Mouse (Mus musculus) heart, embryonic 10.5 days (tissue): ENCODE measurements at regions not wholly inside any gene's neighbourhood (a gene's known extent, or its start where the extent isn't known, plus 50 kb on each side); places are given as distances from the start of the nearest gene placed in this dataset.
"Not testable (repeated sequence)": the region's sequence is repeated elsewhere in the genome, so short reads cannot be mapped to it uniquely, and the experiment has no call there.

Experiments used
- DNase-seq: peaks from one replicate; pipeline ENCODE4 v3.0.0-alpha.2; 2017; ENCODE audit warnings: low spot score
- H3K27ac ChIP-seq: fragments of 300-500 bp; sonication (generic); 2 replicates; pipeline ENCODE4 v1.5.1; 2016; ENCODE audit warnings: mild to moderate bottlenecking
- H3K27me3 ChIP-seq: fragments of 300-500 bp; sonication (generic); 2 replicates; pipeline ENCODE4 v1.6.1; 2016; ENCODE audit warnings: mild to moderate bottlenecking; ENCODE audit not compliant: poor library complexity, insufficient read depth, severe bottlenecking
- H3K36me3 ChIP-seq: fragments of 300-500 bp; sonication (generic); 2 replicates; pipeline ENCODE4 v1.6.1; 2016; ENCODE audit warnings: mild to moderate bottlenecking, moderate library complexity
- H3K4me1 ChIP-seq: fragments of 300-500 bp; sonication (generic); 2 replicates; pipeline ENCODE4 v1.6.1; 2016; ENCODE audit warnings: mild to moderate bottlenecking
- H3K4me3 ChIP-seq: fragments of 300-500 bp; sonication (generic); 2 replicates; pipeline ENCODE4 v1.5.1; 2016; ENCODE audit warnings: mild to moderate bottlenecking, moderate library complexity
- H3K9me3 ChIP-seq: fragments of 300-500 bp; sonication (generic); 2 replicates; pipeline ENCODE4 v1.6.1; 2016; ENCODE audit warnings: mild to moderate bottlenecking, moderate library complexity
- WGBS: fragments of 180-500 bp; shearing (Covaris S2); methylation state at CpG from one replicate; pipeline ENCODE4 v1.1.7; 2016; 5-methylcytosine and 5-hydroxymethylcytosine counted together

DNA sequence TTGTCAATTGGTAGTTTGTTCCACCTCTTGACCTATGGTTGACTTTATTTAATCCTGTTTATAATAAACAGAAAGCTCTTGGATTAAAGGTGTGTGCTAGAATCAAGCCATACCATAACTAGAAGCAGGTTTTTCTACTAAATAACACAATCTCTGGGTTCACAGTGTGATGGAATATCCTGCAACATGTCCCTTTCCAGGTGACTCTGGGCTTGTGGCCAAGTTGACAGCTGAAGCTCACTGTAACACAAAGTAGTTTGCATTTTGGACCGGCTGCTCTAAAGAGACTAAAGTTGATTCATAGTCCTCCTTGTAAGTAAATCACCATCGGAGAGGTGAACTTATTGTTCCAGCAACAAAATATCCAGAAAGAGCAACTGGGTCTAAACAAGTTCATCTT is 149.3 kb upstream of the Kctd3 start:
- 90% methylated on average over 2 of the region's 2 CpGs for WGBS
- H3K9me3 ChIP-seq = no peaks in the 10 kb centered on the region
- H3K36me3 ChIP-seq = no peaks in the 10 kb centered on the region
- H3K4me3 ChIP-seq = no peak overlapping the region
- H3K4me1 ChIP-seq = peaks cover 7% of the 10 kb centered on the region
- no peaks in the 10 kb centered on the region for H3K27me3 ChIP-seq
- H3K27ac ChIP-seq = no peak overlapping the region
- DNase-seq = no peak

DNA sequence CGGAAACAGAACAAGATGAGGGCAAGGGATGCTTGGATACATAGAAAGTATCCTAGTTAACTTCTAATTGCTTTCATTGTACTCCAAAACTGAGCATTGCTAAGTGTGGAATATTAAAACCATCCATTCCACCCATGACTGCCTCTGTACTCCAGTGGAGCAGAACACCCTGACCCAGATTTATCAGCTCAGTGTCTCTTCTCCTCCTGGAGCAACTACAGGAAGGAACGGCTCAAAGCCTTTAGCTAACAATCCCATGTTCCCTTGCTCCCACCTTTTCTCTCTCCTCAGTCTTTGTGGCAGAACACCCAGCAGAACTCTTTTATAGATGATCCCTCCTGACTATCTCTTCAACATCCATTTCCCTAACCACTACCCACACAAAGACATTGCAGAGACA is 146.7 kb upstream of the Kctd3 start:
- 90% methylated on average over 2 of the region's 2 CpGs for WGBS
- DNase-seq = no peak
- H3K27ac ChIP-seq = no peak overlapping the region
- H3K4me3 ChIP-seq = no peak overlapping the region
- H3K4me1 ChIP-seq = peaks cover 13% of the 10 kb centered on the region
- no peaks in the 10 kb centered on the region for H3K27me3 ChIP-seq
- H3K36me3 ChIP-seq = no peaks in the 10 kb centered on the region
- H3K9me3 ChIP-seq = no peaks in the 10 kb centered on the region

DNA sequence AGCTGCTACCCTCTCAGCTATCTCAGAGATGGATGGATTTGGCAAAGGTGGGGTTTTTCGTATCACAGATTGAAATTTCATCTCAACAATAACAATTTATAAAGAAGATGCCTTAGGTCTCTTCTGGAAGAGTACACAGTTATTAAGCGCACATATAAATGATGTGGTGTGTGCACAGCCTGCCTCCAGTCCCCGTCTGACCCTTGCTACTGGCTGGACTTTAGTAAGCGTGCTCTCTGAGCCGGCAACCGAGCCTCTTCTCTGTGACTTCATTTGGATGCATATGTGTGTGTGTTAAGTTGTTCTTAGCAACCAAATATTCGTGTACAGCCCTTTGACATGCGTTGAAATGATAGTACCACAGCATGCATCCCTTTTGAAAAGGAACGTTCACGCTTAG is 145.5 kb upstream of the Kctd3 start:
- no peak overlapping the region for H3K4me3 ChIP-seq
- no peak overlapping the region for H3K27ac ChIP-seq
- H3K27me3 ChIP-seq = no peaks in the 10 kb centered on the region
- no peaks in the 10 kb centered on the region for H3K36me3 ChIP-seq
- no peak for DNase-seq
- H3K4me1 ChIP-seq = peaks cover 13% of the 10 kb centered on the region
- 83% methylated on average over 10 of the region's 10 CpGs for WGBS
- no peaks in the 10 kb centered on the region for H3K9me3 ChIP-seq

DNA sequence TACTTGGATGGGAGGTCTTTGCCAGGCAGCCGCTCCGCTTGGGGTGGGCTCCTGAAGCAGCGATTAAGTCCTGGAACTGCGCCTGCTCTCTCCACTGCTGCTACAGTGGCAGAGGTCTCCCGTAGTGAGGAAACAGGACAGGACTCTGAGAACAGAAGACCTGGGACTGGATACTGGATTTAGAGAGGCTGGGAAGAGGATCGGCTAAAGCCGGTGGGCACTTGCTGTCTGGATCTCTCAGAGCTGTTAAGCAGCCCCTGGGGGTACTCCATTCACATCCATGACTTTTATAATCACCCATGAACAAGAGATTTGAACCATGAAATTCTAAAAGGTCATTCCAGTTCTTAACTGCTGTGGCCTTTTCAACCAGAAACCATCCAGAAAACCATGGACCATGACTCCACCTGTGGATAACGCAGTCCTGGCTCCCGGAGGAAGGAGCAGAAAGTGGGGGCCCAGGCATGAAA is 135.4 kb upstream of the Kctd3 start:
- no peak overlapping the region for H3K4me3 ChIP-seq
- no peaks in the 10 kb centered on the region for H3K4me1 ChIP-seq
- no peak for DNase-seq
- H3K9me3 ChIP-seq = no peaks in the 10 kb centered on the region
- H3K27me3 ChIP-seq = no peaks in the 10 kb centered on the region
- no peaks in the 10 kb centered on the region for H3K36me3 ChIP-seq
- H3K27ac ChIP-seq = no peak overlapping the region
- 70% methylated on average over 9 of the region's 9 CpGs for WGBS

DNA sequence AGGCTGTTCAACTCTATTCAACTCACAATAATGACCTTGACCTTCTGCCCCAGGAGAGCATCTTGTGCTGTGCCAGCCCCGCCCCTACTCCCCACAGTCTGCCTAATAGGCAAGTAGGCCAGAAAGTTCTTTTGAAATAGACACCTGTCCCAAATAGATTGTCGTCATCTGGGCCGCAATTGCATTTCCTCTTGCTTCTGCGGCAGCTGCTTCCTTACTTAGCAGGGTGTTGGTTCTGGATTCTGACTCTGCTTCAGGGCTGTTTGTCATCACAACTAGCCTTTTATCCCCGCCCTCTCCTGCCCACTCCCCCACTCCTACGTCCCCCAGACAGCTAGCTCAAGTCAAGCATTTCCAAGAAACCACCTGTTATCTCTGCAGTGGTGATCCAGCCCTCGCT is 134.9 kb upstream of the Kctd3 start:
- Histone ChIP-seq H3K4me1 (no peaks in the 10 kb centered on the region), H3K36me3 (no peaks in the 10 kb centered on the region), H3K9me3 (no peaks in the 10 kb centered on the region), H3K27me3 (no peaks in the 10 kb centered on the region), H3K4me3 (no peak overlapping the region), H3K27ac (no peak overlapping the region)
- WGBS = 66% methylated on average over 7 of the region's 7 CpGs
- DNase-seq = no peak

DNA sequence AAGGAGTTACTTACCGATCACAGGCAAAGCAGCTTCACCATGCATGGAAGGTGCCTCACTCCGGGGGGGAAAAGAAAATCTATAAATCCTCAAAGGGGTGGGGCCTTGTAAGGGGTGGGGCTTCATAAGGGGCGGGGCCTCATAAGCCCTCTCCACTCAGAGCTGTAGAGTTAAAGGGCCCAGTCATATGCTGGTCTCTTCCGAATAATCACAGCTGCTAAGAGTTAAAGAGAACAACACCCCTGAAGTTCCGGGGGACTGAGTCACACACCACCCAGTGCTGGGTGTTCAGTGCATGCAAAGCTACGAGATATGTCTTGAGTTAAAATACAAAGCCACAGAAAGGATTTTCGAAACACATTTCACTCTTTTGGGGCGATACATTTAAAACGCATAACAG is 134.1 kb upstream of the Kctd3 start:
- 87% methylated on average over 9 of the region's 9 CpGs for WGBS
- no peaks in the 10 kb centered on the region for H3K9me3 ChIP-seq
- H3K36me3 ChIP-seq = no peaks in the 10 kb centered on the region
- no peaks in the 10 kb centered on the region for H3K4me1 ChIP-seq
- no peak for DNase-seq
- H3K27ac ChIP-seq = no peak overlapping the region
- H3K27me3 ChIP-seq = no peaks in the 10 kb centered on the region
- no peak overlapping the region for H3K4me3 ChIP-seq

DNA sequence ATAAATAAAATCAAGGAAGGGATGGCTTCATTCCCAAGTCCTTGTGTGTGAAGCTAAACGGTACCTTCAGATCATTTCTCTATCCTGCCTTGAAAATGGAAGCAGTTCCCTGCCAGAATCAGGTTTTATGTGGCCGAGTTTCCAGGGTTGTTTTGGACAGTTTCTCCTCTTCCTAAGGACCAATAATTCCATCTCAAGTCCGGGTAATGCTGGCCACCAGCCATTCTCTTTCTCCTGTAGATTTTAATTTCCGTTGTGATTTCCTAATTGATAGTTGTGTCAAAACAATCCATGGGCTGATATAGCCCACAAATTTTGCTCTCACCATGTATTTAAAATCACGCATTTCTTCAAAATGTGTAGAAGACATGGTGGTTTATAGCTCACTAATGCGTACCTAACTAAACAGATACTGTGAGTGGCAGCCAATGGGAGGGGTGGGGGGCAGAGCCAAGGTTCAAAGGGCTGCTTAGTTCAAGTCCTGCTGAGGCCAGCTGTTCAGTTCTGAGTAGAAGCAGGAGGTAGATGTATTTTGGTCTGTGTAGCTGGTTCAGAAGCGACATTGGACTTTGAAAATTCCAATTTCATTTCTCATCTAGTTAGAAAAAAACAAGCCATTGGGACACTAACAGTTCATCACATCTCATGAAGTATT is 129.2 kb upstream of the Kctd3 start:
- DNase-seq = no peak
- H3K4me1 ChIP-seq = peaks cover 3% of the 10 kb centered on the region; the same call in 1 of the 2 replicates
- H3K36me3 ChIP-seq = no peaks in the 10 kb centered on the region
- H3K27ac ChIP-seq = no peak overlapping the region
- no peak overlapping the region for H3K4me3 ChIP-seq
- WGBS = 80% methylated on average over 7 of the region's 7 CpGs
- no peaks in the 10 kb centered on the region for H3K27me3 ChIP-seq
- no peaks in the 10 kb centered on the region for H3K9me3 ChIP-seq

DNA sequence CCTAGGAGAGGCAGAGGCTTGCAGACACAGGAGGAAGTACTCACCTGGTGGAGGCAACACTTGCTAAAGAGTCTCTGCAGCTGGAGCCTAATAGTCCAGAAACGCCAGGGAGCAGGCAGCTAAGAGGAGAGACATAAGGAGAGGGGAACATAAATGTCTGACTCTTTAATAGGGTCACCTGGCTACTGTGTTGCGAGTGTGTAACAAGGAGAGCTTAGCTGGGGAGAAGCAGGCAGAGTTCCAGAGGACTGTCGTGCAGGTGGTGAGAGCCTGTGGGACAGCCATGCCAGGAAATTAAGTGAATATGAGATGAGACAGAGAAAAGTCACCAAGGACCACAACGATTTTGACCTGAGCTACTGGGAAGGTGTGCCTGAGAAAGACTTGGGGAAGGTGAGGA is 128.2 kb upstream of the Kctd3 start:
- no peak overlapping the region for H3K4me3 ChIP-seq
- WGBS = 76% methylated on average over 4 of the region's 4 CpGs
- DNase-seq = no peak
- H3K27me3 ChIP-seq = no peaks in the 10 kb centered on the region
- no peaks in the 10 kb centered on the region for H3K9me3 ChIP-seq
- no peak overlapping the region for H3K27ac ChIP-seq
- H3K4me1 ChIP-seq = peaks cover 3% of the 10 kb centered on the region; the same call in 1 of the 2 replicates
- no peaks in the 10 kb centered on the region for H3K36me3 ChIP-seq

DNA sequence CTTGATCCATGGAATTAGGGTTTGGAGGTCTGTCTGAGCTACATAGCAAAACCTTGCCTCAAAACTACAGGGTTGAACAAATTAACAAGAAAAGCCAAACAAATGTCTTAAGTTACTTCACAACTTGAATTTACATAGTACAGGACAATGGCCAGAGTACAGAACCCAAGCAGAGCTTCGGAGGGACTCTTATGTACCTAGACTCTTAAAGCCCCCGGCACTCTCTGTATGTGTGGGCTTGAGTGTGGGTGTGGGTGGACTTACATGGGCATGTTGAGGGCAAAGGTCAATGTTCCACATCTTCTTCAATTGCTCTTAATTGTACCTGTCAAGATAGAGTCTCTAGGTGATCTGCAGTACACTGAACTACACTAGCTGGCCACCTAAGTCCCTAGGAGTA is 121.1 kb upstream of the Kctd3 start:
- no peak overlapping the region for H3K27ac ChIP-seq
- no peaks in the 10 kb centered on the region for H3K36me3 ChIP-seq
- 88% methylated on average over 2 of the region's 2 CpGs for WGBS

DNA sequence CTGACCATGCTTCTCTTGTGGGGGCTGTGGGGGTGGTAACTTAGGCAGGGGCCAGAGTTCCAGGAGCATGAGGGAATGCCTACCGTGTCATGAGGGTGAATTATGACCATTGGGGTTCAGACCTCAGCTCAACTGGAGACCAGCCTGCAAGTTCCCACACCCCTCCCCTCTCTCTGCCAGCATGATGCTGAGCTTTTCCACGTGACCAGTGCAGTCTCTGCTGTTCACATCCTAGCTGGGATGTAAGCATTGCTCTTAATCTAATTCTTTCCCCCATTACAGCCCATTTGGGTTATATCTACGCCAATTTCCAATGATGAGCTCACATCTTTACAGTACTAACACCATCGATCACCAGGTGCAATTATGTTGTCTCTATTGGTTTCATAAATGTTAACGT is 120.6 kb upstream of the Kctd3 start:
- H3K36me3 ChIP-seq, H3K27me3 ChIP-seq, H3K27ac ChIP-seq, H3K9me3 ChIP-seq, DNase-seq, H3K4me3 ChIP-seq, H3K4me1 ChIP-seq: not testable (repeated sequence)
- WGBS = 82% methylated on average over 5 of the region's 5 CpGs

More for the DNA sequence above, 121.1 kb upstream of the Kctd3 start:
- Histone ChIP-seq H3K4me1 (no peaks in the 10 kb centered on the region), H3K27me3 (no peaks in the 10 kb centered on the region), H3K4me3 (no peak overlapping the region), H3K9me3 (no peaks in the 10 kb centered on the region)
- no peak for DNase-seq

DNA sequence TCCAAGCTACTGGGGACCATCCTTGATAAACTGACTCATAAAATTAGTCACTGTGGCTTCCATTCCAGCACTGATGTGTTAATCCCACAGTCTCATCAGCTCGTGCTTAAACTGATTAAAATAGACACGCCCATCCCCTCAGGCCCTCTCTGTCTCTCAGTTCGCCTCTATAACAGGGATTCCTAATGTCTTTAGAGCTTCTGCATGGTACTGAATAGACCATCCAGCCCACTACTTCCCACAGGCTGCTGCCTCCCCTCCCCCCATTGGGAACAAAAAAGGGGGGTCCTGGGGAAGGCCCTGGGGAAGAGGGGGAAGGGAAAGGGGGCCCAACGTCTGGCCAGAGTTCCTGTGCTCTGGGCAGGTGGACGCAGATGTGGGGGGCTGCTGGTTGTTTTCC is 119.7 kb upstream of the Kctd3 start:
- Histone ChIP-seq H3K9me3 (no peaks in the 10 kb centered on the region), H3K4me1 (no peaks in the 10 kb centered on the region), H3K27me3 (no peaks in the 10 kb centered on the region), H3K36me3 (no peaks in the 10 kb centered on the region), H3K4me3 (no peak overlapping the region), H3K27ac (no peak overlapping the region)
- 54% methylated on average over 5 of the region's 5 CpGs for WGBS
- no peak for DNase-seq

DNA sequence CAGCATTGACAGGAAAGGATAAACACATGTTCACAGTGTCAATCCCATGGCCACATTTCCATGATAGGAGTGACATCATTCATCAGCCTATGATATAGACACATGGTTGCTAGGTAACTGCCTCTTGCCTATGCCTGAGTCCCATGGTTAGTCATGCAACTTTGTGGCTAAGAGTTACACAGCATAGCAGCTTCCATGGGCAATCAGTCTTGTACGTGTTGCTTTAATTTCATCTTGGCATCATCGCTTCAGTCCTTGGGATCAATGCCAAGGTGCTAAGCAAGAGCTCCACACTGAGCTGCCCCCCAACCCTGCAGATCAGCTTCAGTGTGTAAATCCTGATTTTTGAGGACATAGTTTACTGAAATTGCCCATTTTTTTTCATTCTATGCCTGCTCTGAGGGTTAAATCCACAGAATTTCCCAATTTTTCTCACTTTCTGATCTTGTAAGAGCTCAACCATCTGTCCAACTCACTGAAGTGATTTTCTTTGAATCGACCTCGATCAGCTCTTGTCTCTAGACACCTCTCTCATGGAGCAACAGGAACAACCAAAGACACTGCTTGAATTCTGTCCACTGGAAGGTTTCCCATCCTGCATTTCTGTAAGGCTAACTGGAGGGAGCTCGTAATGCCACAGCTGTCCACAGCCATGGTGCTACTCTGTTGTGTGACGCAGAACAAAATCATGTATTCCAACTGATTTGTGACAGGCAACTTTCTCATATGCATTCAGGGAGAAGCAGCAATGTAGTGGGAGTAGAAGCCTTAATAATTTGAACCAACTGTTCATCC is 112.5 kb upstream of the Kctd3 start:
- WGBS = 86% methylated on average over 6 of the region's 6 CpGs

DNA sequence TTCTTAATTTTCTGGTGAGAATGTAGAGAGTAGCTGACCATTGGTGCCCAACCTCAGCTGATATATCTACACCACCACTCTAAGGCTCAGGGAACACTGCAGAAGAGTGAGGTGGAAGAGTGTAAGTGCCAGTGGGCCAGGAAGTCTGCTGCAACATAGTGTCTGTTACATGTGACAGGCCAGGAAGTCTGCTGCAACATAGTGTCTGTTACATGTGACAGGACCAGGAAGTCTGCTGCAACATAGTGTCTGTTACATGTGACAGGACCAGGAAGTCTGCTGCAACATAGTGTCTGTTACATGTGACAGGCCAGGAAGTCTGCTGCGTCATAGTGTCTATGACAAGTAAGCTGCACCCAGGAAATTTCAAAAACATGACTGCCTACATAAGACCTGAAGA is 111.4 kb upstream of the Kctd3 start:
- H3K27ac ChIP-seq, H3K4me1 ChIP-seq, H3K4me3 ChIP-seq, H3K36me3 ChIP-seq, H3K9me3 ChIP-seq, DNase-seq, H3K27me3 ChIP-seq: not testable (repeated sequence)
- WGBS = 79% methylated on average over 1 of the region's 1 CpGs

More for the DNA sequence above, 112.5 kb upstream of the Kctd3 start:
- Histone ChIP-seq H3K9me3 (no peaks in the 10 kb centered on the region), H3K4me1 (no peaks in the 10 kb centered on the region), H3K27ac (no peak overlapping the region), H3K4me3 (no peak overlapping the region), H3K27me3 (no peaks in the 10 kb centered on the region), H3K36me3 (no peaks in the 10 kb centered on the region)
- DNase-seq = no peak
